Mouse (Mus musculus) T-helper 17 cell (primary cell): ENCODE data around the gene Hs1bp3.

Experiments used
- in situ Hi-C, 2 experiments: fragments of 300-600 bp; cut with MboI, MseI; formaldehyde crosslinking; loops; 1 replicate in 1 of 2; 2 replicates in 1 of 2; pipeline ENCODE4 v1.15.1; 2025; ENCODE audit warnings: high pct_unique_total_duplicates in 2 of 2

The Hs1bp3 gene

GRCm38 (mm10) chr12:8357449-8357848, 44.2 kb downstream of the Hs1bp3 start:
- in situ Hi-C loops: loop anchor here in 1 of 2 experiments (25.0 kb wide), 1 partner anchor 680 kb away; the partner anchor contains the start of gene Ttc32

GRCm38 (mm10) chr12:8358344-8358966, 45.2 kb downstream of the Hs1bp3 start:
- in situ Hi-C loops: loop anchor here in 1 of 2 experiments (25.0 kb wide), 1 partner anchor 679 kb away; the partner anchor contains the start of gene Ttc32

GRCm38 (mm10) chr12:8359418-8360112, 46.3 kb downstream of the Hs1bp3 start:
- in situ Hi-C loops: loop anchor here in 1 of 2 experiments (25.0 kb wide), 1 partner anchor 678 kb away; the partner anchor contains the start of gene Ttc32

GRCm38 (mm10) chr12:8361866-8362265, 48.6 kb downstream of the Hs1bp3 start:
- in situ Hi-C loops: loop anchor here in 1 of 2 experiments (25.0 kb wide), 1 partner anchor 675 kb away; the partner anchor contains the start of gene Ttc32

- in situ Hi-C loops: loop anchor here in 1 of 2 experiments (25.0 kb wide), 1 partner anchor 675 kb away; the partner anchor contains the start of gene Ttc32
These were observed 49.2 kb downstream of the Hs1bp3 start for GRCm38 (mm10) chr12:8362400-8362799.

- in situ Hi-C loops: loop anchor here in 1 of 2 experiments (25.0 kb wide), 1 partner anchor 673 kb away; the partner anchor contains the start of gene Ttc32
These were observed 51.1 kb downstream of the Hs1bp3 start for GRCm38 (mm10) chr12:8364321-8364838.

GRCm38 (mm10) chr12:8365336-8365735, 52.1 kb downstream of the Hs1bp3 start:
- in situ Hi-C loops: loop anchor here in 1 of 2 experiments (25.0 kb wide), 1 partner anchor 672 kb away; the partner anchor contains the start of gene Ttc32

- in situ Hi-C loops: loop anchor here in 1 of 2 experiments (25.0 kb wide), 1 partner anchor 671 kb away; the partner anchor contains the start of gene Ttc32
These were observed 52.8 kb downstream of the Hs1bp3 start for GRCm38 (mm10) chr12:8365905-8366576.

- in situ Hi-C loops: loop anchor here in 1 of 2 experiments (25.0 kb wide), 1 partner anchor 671 kb away; the partner anchor contains the start of gene Ttc32
These were observed 53.5 kb downstream of the Hs1bp3 start for GRCm38 (mm10) chr12:8366688-8367087.

GRCm38 (mm10) chr12:8371746-8372510, 58.7 kb downstream of the Hs1bp3 start:
- in situ Hi-C loops: loop anchor here in 1 of 2 experiments (25.0 kb wide), 1 partner anchor 665 kb away; the partner anchor contains the start of gene Ttc32

GRCm38 (mm10) chr12:8372511-8373180, 59.4 kb downstream of the Hs1bp3 start:
- in situ Hi-C loops: loop anchor here in 1 of 2 experiments (25.0 kb wide), 1 partner anchor 665 kb away; the partner anchor contains the start of gene Ttc32

GRCm38 (mm10) chr12:8373741-8374140, 60.5 kb downstream of the Hs1bp3 start:
- in situ Hi-C loops: loop anchor here in 1 of 2 experiments (25.0 kb wide), 1 partner anchor 664 kb away; the partner anchor contains the start of gene Ttc32

GRCm38 (mm10) chr12:8377169-8377568, 63.9 kb downstream of the Hs1bp3 start:
- in situ Hi-C loops: no loop called here

- in situ Hi-C loops: no loop called here
These were observed 64.9 kb downstream of the Hs1bp3 start for GRCm38 (mm10) chr12:8377955-8378620.

GRCm38 (mm10) chr12:8379795-8380521, 66.7 kb downstream of the Hs1bp3 start:
- in situ Hi-C loops: no loop called here

GRCm38 (mm10) chr12:8380944-8381343, 67.7 kb downstream of the Hs1bp3 start:
- in situ Hi-C loops: no loop called here

- in situ Hi-C loops: no loop called here
These were observed 68.7 kb downstream of the Hs1bp3 start for GRCm38 (mm10) chr12:8381940-8382339.

GRCm38 (mm10) chr12:8383822-8384221, 70.6 kb downstream of the Hs1bp3 start:
- in situ Hi-C loops: no loop called here
